ENCODE assay signal across 11 mouse cellular contexts in genomic region chr4:138068598-138068997, GRCm38 (mm10).
DNase-seq lines count a peak whose midpoint lies in the region; ATAC-seq lines count a peak whose summit lies in the region.
"Had no signal": no experiment of that assay in that cellular context is flagged by ENCODE, and none has a peak within 500 bp of the region (broad histone marks: within the 10 kb centered on the region; RNA-seq: fewer than 3 reads in every experiment).

No protein-coding gene starts in this region.

- H3K4me2 ChIP-seq in heart, embryonic 12.5 days: no peak overlapping the region
- H3K4me2 ChIP-seq in liver, embryonic 12.5 days: no peak overlapping the region
- H3K4me2 ChIP-seq: hindbrain, embryonic 15.5 days; neural tube, embryonic 12.5 days had no signal

- peaks cover 61% of the 10 kb centered on the region for H3K4me1 ChIP-seq in heart, embryonic 12.5 days (replicated peaks)
- peaks cover 27% of the 10 kb centered on the region for H3K4me1 ChIP-seq in liver, embryonic 12.5 days
- H3K4me1 ChIP-seq: neural tube, embryonic 12.5 days had no signal

- no peaks in the 10 kb centered on the region for H3K9me3 ChIP-seq in heart, embryonic 12.5 days (replicated peaks)
- no peaks in the 10 kb centered on the region for H3K9me3 ChIP-seq in liver, embryonic 12.5 days (replicated peaks)
- H3K9me3 ChIP-seq: G1E; hindbrain, embryonic 15.5 days; neural tube, embryonic 12.5 days had no signal

- peaks cover 40% of the 10 kb centered on the region for H3K36me3 ChIP-seq in heart, embryonic 12.5 days
- peaks cover 55% of the 10 kb centered on the region for H3K36me3 ChIP-seq in liver, embryonic 12.5 days

- no peak overlapping the region for H3K4me3 ChIP-seq in heart, embryonic 12.5 days
- no peak overlapping the region for H3K4me3 ChIP-seq in liver, embryonic 12.5 days
- H3K4me3 ChIP-seq: hindbrain, embryonic 15.5 days; neural tube, embryonic 12.5 days had no signal

- no peak overlapping the region for H3K27ac ChIP-seq in heart, embryonic 12.5 days (ENCODE audit: poor library complexity, severe bottlenecking)
- no peak overlapping the region for H3K27ac ChIP-seq in liver, embryonic 12.5 days
- H3K27ac ChIP-seq: hindbrain, embryonic 15.5 days; neural tube, embryonic 12.5 days had no signal

- WGBS in heart, embryonic 12.5 days: 82% methylated on average over 2 of the region's 2 CpGs
- WGBS in liver, embryonic 12.5 days (ENCODE audit: insufficient replicate concordance): 71% methylated on average over 2 of the region's 2 CpGs

- H3K27me3 ChIP-seq in heart, embryonic 12.5 days (replicated peaks): no peaks in the 10 kb centered on the region
- H3K27me3 ChIP-seq in liver, embryonic 12.5 days (replicated peaks): no peaks in the 10 kb centered on the region
- H3K27me3 ChIP-seq: hindbrain, embryonic 15.5 days; neural tube, embryonic 12.5 days had no signal

- no peak for ATAC-seq in heart, embryonic 12.5 days (ENCODE audit: insufficient number of reproducible peaks, low FRiP score)
- ATAC-seq in megakaryocyte progenitor cell, adult 5-6 weeks (replicated peaks; ENCODE audit: poor library complexity): peak; percentile 43
- no peak for ATAC-seq in liver, embryonic 12.5 days

- peak; percentile 93 for DNase-seq in heart, adult 11 months
- DNase-seq in MN1 (ENCODE audit: low spot score): peak; percentile 82
- peak; percentile 91 to 92 for DNase-seq in cerebellum, postnatal 14 days
- DNase-seq in kidney, postnatal 10 days: peak; percentile 53
- no peak for DNase-seq in spleen, postnatal 36 days (ENCODE audit: low spot score in 2 of 2)

- no peak overlapping the region for H3K9ac ChIP-seq in heart, embryonic 12.5 days
- no peak overlapping the region for H3K9ac ChIP-seq in liver, embryonic 12.5 days
- H3K9ac ChIP-seq: hindbrain, embryonic 15.5 days; neural tube, embryonic 12.5 days had no signal

Comparison
In these comparisons a context has a peak if more than half of its experiments do, and no peak if none do; other contexts are left out.
1. DNase-seq: peak in heart, adult 11 months (single experiment), MN1 (single experiment), cerebellum, postnatal 14 days (2 of 2) and kidney, postnatal 10 days (single experiment); none in spleen, postnatal 36 days (0 of 2).